8 mouse cellular contexts compared by ENCODE assay signal in the genomic region with DNA sequence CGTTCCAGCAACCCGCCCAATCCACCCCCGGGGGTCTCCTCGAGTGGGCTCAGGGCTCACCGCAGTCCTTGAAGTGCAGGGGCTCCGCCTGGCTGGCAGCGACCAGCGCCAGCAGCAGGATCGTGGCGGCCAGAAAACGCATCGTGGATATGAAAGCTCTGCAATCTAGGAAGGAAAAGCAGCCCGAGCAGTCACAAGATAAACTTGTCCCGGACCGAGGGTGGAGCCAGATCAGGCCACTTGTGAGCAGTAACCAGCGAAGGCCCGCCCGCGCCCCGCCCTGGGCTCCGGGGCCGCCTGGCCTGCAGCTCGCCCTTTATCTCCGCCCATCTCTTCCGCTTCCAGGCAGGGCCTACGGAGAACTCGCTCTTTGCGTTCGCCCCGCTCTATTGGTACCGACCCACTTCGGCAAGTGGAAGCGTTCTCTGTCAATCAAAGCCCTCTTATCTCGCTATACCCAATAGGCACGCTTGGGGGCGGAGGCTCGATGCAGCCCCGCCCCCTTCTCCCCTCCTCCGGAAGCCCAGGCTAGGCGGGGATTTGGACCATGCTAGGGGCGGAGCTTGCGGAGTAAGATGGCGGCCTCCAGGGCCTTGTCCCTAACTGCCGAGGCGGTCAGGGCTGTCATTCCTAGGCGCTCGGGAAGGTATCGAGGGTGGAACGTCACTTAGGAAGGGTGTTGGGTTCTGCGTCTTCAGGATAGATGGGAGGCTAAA. TPM values are rescaled to one million over a fixed set of nuclear protein-coding genes. Genes with fewer than 3 reads are reported as not detected.
A peak's percentile ranks its signal among the peaks of the same experiment; 100 is the strongest.
DNase-seq lines count a peak whose midpoint lies in the region; ATAC-seq lines count a peak whose summit lies in the region.

Npc2 (minus strand) TSS at position 427 of the 716 bp plus-strand sequence.
Isca2 (plus strand) TSS at position 526 of the 716 bp plus-strand sequence.

- H3K4me3 ChIP-seq in heart, embryonic 14.5 days (ENCODE audit: control insufficient read depth in 1 of 2, insufficient read depth in 1 of 2, low read depth in 1 of 2, low read length in 2 of 2) = peak within 1 kb of the TSS; percentile 60 to 87
- peak within 1 kb of the TSS; percentile 89 for H3K4me3 ChIP-seq in liver, embryonic 13.5 days (replicated peaks)
- H3K4me3 ChIP-seq in stomach, embryonic 16.5 days (replicated peaks; ENCODE audit: low read length) = peak within 1 kb of the TSS; percentile 76

- peaks cover 17% of the 10 kb centered on the region for H3K36me3 ChIP-seq in heart, embryonic 14.5 days (ENCODE audit: control insufficient read depth, insufficient read depth, low read length)
- peaks cover 12% of the 10 kb centered on the region for H3K36me3 ChIP-seq in liver, embryonic 13.5 days
- no peaks in the 10 kb centered on the region for H3K36me3 ChIP-seq in stomach, embryonic 16.5 days (ENCODE audit: control insufficient read depth, insufficient read depth, low read length)

- H3K4me2 ChIP-seq in heart, embryonic 14.5 days (ENCODE audit: low read length) = peak within 1 kb of the TSS; percentile 82
- peak within 1 kb of the TSS; percentile 89 for H3K4me2 ChIP-seq in liver, embryonic 13.5 days
- H3K4me2 ChIP-seq in stomach, embryonic 16.5 days (ENCODE audit: low read depth, low read length) = peak within 1 kb of the TSS; percentile 84

- under 1% methylated on average over 50 of the region's 50 CpGs for WGBS in heart, embryonic 14.5 days
- under 1% methylated on average over 50 of the region's 50 CpGs for WGBS in liver, embryonic 13.5 days (ENCODE audit: insufficient replicate concordance)
- under 1% methylated on average over 50 of the region's 50 CpGs for WGBS in stomach, embryonic 16.5 days

- peaks cover 5 to 19% of the 10 kb centered on the region in 2 experiments for H3K4me1 ChIP-seq in heart, embryonic 14.5 days (ENCODE audit: control insufficient read depth in 2 of 2, insufficient read depth in 2 of 2, low read length in 2 of 2)
- H3K4me1 ChIP-seq in liver, embryonic 13.5 days (replicated peaks) = peaks cover 53% of the 10 kb centered on the region
- H3K4me1 ChIP-seq in stomach, embryonic 16.5 days (ENCODE audit: control insufficient read depth, insufficient read depth, low read length) = peaks cover 25% of the 10 kb centered on the region

- peak; percentile 99 for DNase-seq in c-Kit-negative CD71-positive TER-119-positive erythroid progenitor cells, embryonic 14.5 days (ENCODE audit: low read depth, low spot score)
- peak; percentile 100 for DNase-seq in fibroblast of lung, adult 2 months (ENCODE audit: low read depth)
- peak; percentile 99 for DNase-seq in kidney, postnatal 14 days
- peak; percentile 99 for DNase-seq in liver, embryonic 13.5 days
- peak; percentile 95 for DNase-seq in neural tube, embryonic 10.5 days (ENCODE audit: extremely low spot score, low spot score)

- H3K9ac ChIP-seq in heart, embryonic 14.5 days (ENCODE audit: low read length) = peak within 1 kb of the TSS; percentile 87
- H3K9ac ChIP-seq in liver, embryonic 13.5 days = peak within 1 kb of the TSS; percentile 86
- peak within 1 kb of the TSS; percentile 87 for H3K9ac ChIP-seq in stomach, embryonic 16.5 days (ENCODE audit: low read length)

- H3K9me3 ChIP-seq in heart, embryonic 14.5 days (ENCODE audit: control insufficient read depth, low read length) = no peaks in the 10 kb centered on the region
- no peaks in the 10 kb centered on the region for H3K9me3 ChIP-seq in liver, embryonic 13.5 days (replicated peaks)
- H3K9me3 ChIP-seq in stomach, embryonic 16.5 days (replicated peaks; ENCODE audit: control insufficient read depth, low read length) = no peaks in the 10 kb centered on the region

- ATAC-seq in CD4-positive, CD25-positive, alpha-beta regulatory T cell, adult 4 months = peak; percentile 98
- peak; percentile 99 for ATAC-seq in heart, embryonic 14.5 days (ENCODE audit: insufficient number of reproducible peaks, insufficient read depth, low FRiP score, low read depth)
- ATAC-seq in liver, embryonic 13.5 days (ENCODE audit: low read depth) = peak; percentile 98
- peak; percentile 99 for ATAC-seq in stomach, embryonic 16.5 days (ENCODE audit: insufficient read depth, low FRiP score)

- H3K27ac ChIP-seq in heart, embryonic 14.5 days (replicated peaks in 1 of 2; ENCODE audit: control insufficient read depth in 1 of 2, insufficient read depth in 1 of 2, low read depth in 2 of 2, low read length in 2 of 2) = peak within 1 kb of the TSS; percentile 94 to 96
- H3K27ac ChIP-seq in liver, embryonic 13.5 days = peak within 1 kb of the TSS; percentile 96
- peak within 1 kb of the TSS; percentile 97 for H3K27ac ChIP-seq in stomach, embryonic 16.5 days (ENCODE audit: low read length)

- no peaks in the 10 kb centered on the region for H3K27me3 ChIP-seq in heart, embryonic 14.5 days (ENCODE audit: control insufficient read depth, insufficient read depth, low read length)
- no peaks in the 10 kb centered on the region for H3K27me3 ChIP-seq in liver, embryonic 13.5 days
- H3K27me3 ChIP-seq in stomach, embryonic 16.5 days (ENCODE audit: control insufficient read depth, insufficient read depth, low read length) = no peaks in the 10 kb centered on the region

RNA-seq across cellular contexts. Expression of gene Npc2, which starts in this region (rescaled TPM):
- 100 to 1,000 TPM; 184 to 230 TPM for polyA plus RNA-seq in CD4-positive, CD25-positive, alpha-beta regulatory T cell, adult 4 months (2017; shearing (Covaris generic))
- 50.8 and 56.6 TPM in 2 replicates for polyA plus RNA-seq in heart, embryonic 14.5 days (2014; fragmentation: Nextera tagmentation; extraction: Ambion mirVana)
- polyA plus RNA-seq in liver, embryonic 13.5 days (2015; fragmentation: Nextera tagmentation; extraction: Ambion mirVana) = 23.5 and 24.5 TPM in 2 replicates
- 65.5 and 69.3 TPM in 2 replicates for polyA plus RNA-seq in stomach, embryonic 16.5 days (2015; fragmentation: Nextera tagmentation; extraction: Ambion mirVana)

RNA-seq across cellular contexts. Expression of gene Isca2, which starts in this region (rescaled TPM):
- 100 to 1,000 TPM; 107 to 156 TPM for polyA plus RNA-seq in CD4-positive, CD25-positive, alpha-beta regulatory T cell, adult 4 months (2017; shearing (Covaris generic))
- 164 and 167 TPM in 2 replicates for polyA plus RNA-seq in heart, embryonic 14.5 days (2014; fragmentation: Nextera tagmentation; extraction: Ambion mirVana)
- polyA plus RNA-seq in liver, embryonic 13.5 days (2015; fragmentation: Nextera tagmentation; extraction: Ambion mirVana) = 105 and 111 TPM in 2 replicates
- polyA plus RNA-seq in stomach, embryonic 16.5 days (2015; fragmentation: Nextera tagmentation; extraction: Ambion mirVana) = 119 and 123 TPM in 2 replicates

Comparison
In these comparisons a context has a peak if more than half of its experiments do, and no peak if none do; other contexts are left out.
1. Peak in every context shown above with its lines: DNase-seq, ATAC-seq, H3K4me3 ChIP-seq and H3K27ac ChIP-seq.